Mouse (Mus musculus): ENCODE data around the gene Ptprn. TPM values are rescaled to one million over a fixed set of nuclear protein-coding genes. Genes with fewer than 3 reads are reported as not detected.
A peak's percentile ranks its signal among the peaks of the same experiment; 100 is the strongest.

The Ptprn gene
- polyA plus RNA-seq, 1 experiment from 2014 or later, result 2.0 TPM

- H3K36me3 ChIP-seq (ENCODE audit: control insufficient read depth, insufficient read depth, low read length), result no peaks in the 10 kb centered on the region
- peaks cover 5% of the 10 kb centered on the region; the same call in 1 of the 2 replicates for H3K4me1 ChIP-seq (ENCODE audit: control insufficient read depth, insufficient read depth, low read length)
- H3K4me3 ChIP-seq (ENCODE audit: low read depth, low read length), result no peak overlapping the region
- H3K27ac ChIP-seq (replicated peaks; ENCODE audit: low read depth, low read length), result no peak overlapping the region
- H3K4me2 ChIP-seq (ENCODE audit: low read depth, low read length), result no peak overlapping the region
- no peaks in the 10 kb centered on the region for H3K9me3 ChIP-seq (ENCODE audit: control insufficient read depth, low read length)
- 57% methylated on average over 8 of the region's 8 CpGs for WGBS
- no peak overlapping the region for H3K9ac ChIP-seq (ENCODE audit: low read depth, low read length)
- DNase-seq (ENCODE audit: low spot score) (no peak), ATAC-seq (ENCODE audit: low read depth) (no peak)
- H3K27me3 ChIP-seq (replicated peaks; ENCODE audit: control insufficient read depth, insufficient read depth, low read length), result no peaks in the 10 kb centered on the region
These were observed 25.7 kb upstream of the Ptprn start for GRCm38 (mm10) chr1:75289888-75290431.

GRCm38 (mm10) chr1:75289376-75289775 lies 25.1 kb upstream of the Ptprn start:
- Histone ChIP-seq H3K9me3 (ENCODE audit: control insufficient read depth, low read length) (no peaks in the 10 kb centered on the region), H3K4me2 (ENCODE audit: low read depth, low read length) (no peak overlapping the region), H3K4me3 (ENCODE audit: low read depth, low read length) (no peak overlapping the region), H3K4me1 (ENCODE audit: control insufficient read depth, insufficient read depth, low read length) (peaks cover 5% of the 10 kb centered on the region; the same call in 1 of the 2 replicates), H3K27me3 (replicated peaks; ENCODE audit: control insufficient read depth, insufficient read depth, low read length) (no peaks in the 10 kb centered on the region), H3K9ac (ENCODE audit: low read depth, low read length) (no peak overlapping the region), H3K27ac (replicated peaks; ENCODE audit: low read depth, low read length) (no peak overlapping the region), H3K36me3 (ENCODE audit: control insufficient read depth, insufficient read depth, low read length) (no peaks in the 10 kb centered on the region)
- ATAC-seq (ENCODE audit: low read depth) (peak; percentile 80; the same call in 1 of the 2 replicates), DNase-seq (ENCODE audit: low spot score) (peak; percentile 50)
- 18% methylated on average over 7 of the region's 7 CpGs for WGBS

- ATAC-seq (ENCODE audit: low read depth), result no peak
- no peaks in the 10 kb centered on the region for H3K36me3 ChIP-seq (ENCODE audit: control insufficient read depth, insufficient read depth, low read length)
- no peak overlapping the region for H3K4me2 ChIP-seq (ENCODE audit: low read depth, low read length)
- H3K27ac ChIP-seq (replicated peaks; ENCODE audit: low read depth, low read length), result no peak overlapping the region
- H3K27me3 ChIP-seq (replicated peaks; ENCODE audit: control insufficient read depth, insufficient read depth, low read length), result no peaks in the 10 kb centered on the region
- no peak overlapping the region for H3K9ac ChIP-seq (ENCODE audit: low read depth, low read length)
- 84% methylated on average over 7 of the region's 7 CpGs for WGBS
- H3K4me1 ChIP-seq (ENCODE audit: control insufficient read depth, insufficient read depth, low read length), result no peaks in the 10 kb centered on the region
- H3K4me3 ChIP-seq (ENCODE audit: low read depth, low read length), result no peak overlapping the region
- no peaks in the 10 kb centered on the region for H3K9me3 ChIP-seq (ENCODE audit: control insufficient read depth, low read length)
- DNase-seq (ENCODE audit: low spot score), result no peak
These were observed 20.6 kb upstream of the Ptprn start for GRCm38 (mm10) chr1:75284911-75285310.

- Histone ChIP-seq H3K9me3 (ENCODE audit: control insufficient read depth, low read length) (no peaks in the 10 kb centered on the region), H3K4me2 (ENCODE audit: low read depth, low read length) (no peak overlapping the region), H3K9ac (ENCODE audit: low read depth, low read length) (no peak overlapping the region), H3K27me3 (replicated peaks; ENCODE audit: control insufficient read depth, insufficient read depth, low read length) (peaks cover 11% of the 10 kb centered on the region), H3K36me3 (ENCODE audit: control insufficient read depth, insufficient read depth, low read length) (no peaks in the 10 kb centered on the region), H3K4me3 (ENCODE audit: low read depth, low read length) (no peak overlapping the region), H3K4me1 (ENCODE audit: control insufficient read depth, insufficient read depth, low read length) (no peaks in the 10 kb centered on the region), H3K27ac (replicated peaks; ENCODE audit: low read depth, low read length) (no peak overlapping the region)
- 83% methylated on average over 5 of the region's 5 CpGs for whole genome bisulfite sequencing
- ATAC-seq (ENCODE audit: low read depth) (0 out of 2 replicates have a peak, but pooled peaks have one; percentile 12), DNase-seq (ENCODE audit: low spot score) (no peak)
These were observed 18.7 kb upstream of the Ptprn start for GRCm38 (mm10) chr1:75283017-75283416.

GRCm38 (mm10) chr1:75278228-75278627 lies 13.9 kb upstream of the Ptprn start, which contains the start of gene Resp18:
Gene Resp18, minus strand, starts transcription at chr1:75278415.
- ATAC-seq (ENCODE audit: low read depth) (no peak), DNase-seq (ENCODE audit: low spot score) (no peak)
- 7% methylated on average over 13 of the region's 13 CpGs for WGBS
- no peak within 1 kb of the TSS for H3K27ac ChIP-seq (replicated peaks; ENCODE audit: low read depth, low read length)
- H3K36me3 ChIP-seq (ENCODE audit: control insufficient read depth, insufficient read depth, low read length), result no peaks in the 10 kb centered on the region
- no peak within 1 kb of the TSS for H3K4me2 ChIP-seq (ENCODE audit: low read depth, low read length)
- H3K27me3 ChIP-seq (replicated peaks; ENCODE audit: control insufficient read depth, insufficient read depth, low read length), result peaks cover 19% of the 10 kb centered on the region
- H3K9ac ChIP-seq (ENCODE audit: low read depth, low read length), result no peak within 1 kb of the TSS
- H3K4me3 ChIP-seq (ENCODE audit: low read depth, low read length), result no peak within 1 kb of the TSS
- no peaks in the 10 kb centered on the region for H3K4me1 ChIP-seq (ENCODE audit: control insufficient read depth, insufficient read depth, low read length)
- H3K9me3 ChIP-seq (ENCODE audit: control insufficient read depth, low read length), result no peaks in the 10 kb centered on the region

- no peak for ATAC-seq (ENCODE audit: low read depth)
- 5% methylated on average over 22 of the region's 23 CpGs for WGBS
- H3K27me3 ChIP-seq (replicated peaks; ENCODE audit: control insufficient read depth, insufficient read depth, low read length), result peaks cover 19% of the 10 kb centered on the region
These were observed 13.2 kb upstream of the Ptprn start for GRCm38 (mm10) chr1:75277195-75278188.

GRCm38 (mm10) chr1:75262969-75263951 lies 1.0 kb downstream of the Ptprn start:
- peak; percentile 85 for DNase-seq (ENCODE audit: low spot score)

More at GRCm38 (mm10) chr1:75277195-75278188, 13.2 kb upstream of the Ptprn start:
- H3K9me3 ChIP-seq (ENCODE audit: control insufficient read depth, low read length), result no peaks in the 10 kb centered on the region
- no peak overlapping the region for H3K4me3 ChIP-seq (ENCODE audit: low read depth, low read length)
- no peak overlapping the region for H3K4me2 ChIP-seq (ENCODE audit: low read depth, low read length)
- DNase-seq (ENCODE audit: low spot score), result peak; percentile 74
- no peak overlapping the region for H3K27ac ChIP-seq (replicated peaks; ENCODE audit: low read depth, low read length)
- no peak overlapping the region for H3K9ac ChIP-seq (ENCODE audit: low read depth, low read length)
- no peaks in the 10 kb centered on the region for H3K36me3 ChIP-seq (ENCODE audit: control insufficient read depth, insufficient read depth, low read length)
- H3K4me1 ChIP-seq (ENCODE audit: control insufficient read depth, insufficient read depth, low read length), result no peaks in the 10 kb centered on the region

GRCm38 (mm10) chr1:75261278-75261677 lies 3.0 kb downstream of the Ptprn start:
- Histone ChIP-seq H3K9ac (ENCODE audit: low read depth, low read length) (no peak overlapping the region), H3K4me2 (ENCODE audit: low read depth, low read length) (no peak overlapping the region), H3K4me3 (ENCODE audit: low read depth, low read length) (no peak overlapping the region), H3K36me3 (ENCODE audit: control insufficient read depth, insufficient read depth, low read length) (no peaks in the 10 kb centered on the region), H3K27me3 (replicated peaks; ENCODE audit: control insufficient read depth, insufficient read depth, low read length) (peaks cover 49% of the 10 kb centered on the region), H3K4me1 (ENCODE audit: control insufficient read depth, insufficient read depth, low read length) (no peaks in the 10 kb centered on the region), H3K9me3 (ENCODE audit: control insufficient read depth, low read length) (no peaks in the 10 kb centered on the region), H3K27ac (replicated peaks; ENCODE audit: low read depth, low read length) (no peak overlapping the region)
- no peak for DNase-seq (ENCODE audit: low spot score)
- ATAC-seq (ENCODE audit: low read depth), result peak; percentile 41; the same call in 1 of the 2 replicates

More at GRCm38 (mm10) chr1:75262969-75263951, 1.0 kb downstream of the Ptprn start:
- Histone ChIP-seq H3K9me3 (ENCODE audit: control insufficient read depth, low read length) (no peaks in the 10 kb centered on the region), H3K27ac (replicated peaks; ENCODE audit: low read depth, low read length) (no peak overlapping the region), H3K4me3 (ENCODE audit: low read depth, low read length) (peak overlapping the region; percentile 15; the same call in 1 of the 2 replicates), H3K36me3 (ENCODE audit: control insufficient read depth, insufficient read depth, low read length) (no peaks in the 10 kb centered on the region), H3K27me3 (replicated peaks; ENCODE audit: control insufficient read depth, insufficient read depth, low read length) (peaks cover 53% of the 10 kb centered on the region), H3K4me1 (ENCODE audit: control insufficient read depth, insufficient read depth, low read length) (no peaks in the 10 kb centered on the region), H3K4me2 (ENCODE audit: low read depth, low read length) (no peak overlapping the region), H3K9ac (ENCODE audit: low read depth, low read length) (no peak overlapping the region)
- peak; percentile 44; the same call in 1 of the 2 replicates for ATAC-seq (ENCODE audit: low read depth)
- WGBS, result 1% methylated on average over 33 of the region's 40 CpGs
